Mouse (Mus musculus): Measurements from ENCODE around the gene Slc39a11. TPM values are rescaled to one million over a fixed set of nuclear protein-coding genes. Genes with fewer than 3 reads are reported as not detected.

The Slc39a11 gene
- polyA plus RNA-seq, 1 experiment from 2014 or later = 17.8 TPM

DNA sequence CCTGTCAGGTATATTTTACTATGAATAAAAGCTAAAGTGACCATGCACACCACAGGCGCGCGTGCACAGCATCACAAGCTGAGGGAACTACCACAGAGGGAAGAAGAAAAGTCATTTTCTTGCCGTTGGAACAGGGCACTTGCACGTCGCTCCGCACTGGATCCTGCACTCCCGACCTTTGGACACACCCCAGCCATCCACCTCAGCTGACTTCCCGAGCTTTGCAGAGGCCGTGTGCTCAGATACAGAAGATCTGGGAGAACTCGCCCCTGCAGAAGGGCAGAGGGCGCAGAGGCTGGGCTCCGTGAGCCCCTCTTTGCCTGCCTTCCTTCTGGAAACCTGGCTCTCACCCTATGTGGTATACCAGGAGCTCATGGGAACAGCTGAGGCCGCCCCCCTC lies 359.0 kb downstream of the Slc39a11 start:
- Histone ChIP-seq H3K4me1 (ENCODE audit: control insufficient read depth, insufficient read depth, low read length) (peaks cover 8% of the 10 kb centered on the region; the same call in 1 of the 2 replicates), H3K9ac (ENCODE audit: low read length) (no peak overlapping the region), H3K27me3 (ENCODE audit: control insufficient read depth, insufficient read depth, low read length) (no peaks in the 10 kb centered on the region; the same call in none of the 2 replicates), H3K4me2 (no peak overlapping the region), H3K36me3 (ENCODE audit: control insufficient read depth, insufficient read depth, low read length) (no peaks in the 10 kb centered on the region), H3K27ac (ENCODE audit: low read depth, low read length) (no peak overlapping the region), H3K4me3 (ENCODE audit: low read depth, low read length) (no peak overlapping the region), H3K9me3 (ENCODE audit: control insufficient read depth, low read length) (no peaks in the 10 kb centered on the region)
- 86% methylated on average over 14 of the region's 14 CpGs for WGBS
- ATAC-seq (ENCODE audit: low FRiP score) (no peak), DNase-seq (ENCODE audit: low spot score, missing footprints) (no peak)

DNA sequence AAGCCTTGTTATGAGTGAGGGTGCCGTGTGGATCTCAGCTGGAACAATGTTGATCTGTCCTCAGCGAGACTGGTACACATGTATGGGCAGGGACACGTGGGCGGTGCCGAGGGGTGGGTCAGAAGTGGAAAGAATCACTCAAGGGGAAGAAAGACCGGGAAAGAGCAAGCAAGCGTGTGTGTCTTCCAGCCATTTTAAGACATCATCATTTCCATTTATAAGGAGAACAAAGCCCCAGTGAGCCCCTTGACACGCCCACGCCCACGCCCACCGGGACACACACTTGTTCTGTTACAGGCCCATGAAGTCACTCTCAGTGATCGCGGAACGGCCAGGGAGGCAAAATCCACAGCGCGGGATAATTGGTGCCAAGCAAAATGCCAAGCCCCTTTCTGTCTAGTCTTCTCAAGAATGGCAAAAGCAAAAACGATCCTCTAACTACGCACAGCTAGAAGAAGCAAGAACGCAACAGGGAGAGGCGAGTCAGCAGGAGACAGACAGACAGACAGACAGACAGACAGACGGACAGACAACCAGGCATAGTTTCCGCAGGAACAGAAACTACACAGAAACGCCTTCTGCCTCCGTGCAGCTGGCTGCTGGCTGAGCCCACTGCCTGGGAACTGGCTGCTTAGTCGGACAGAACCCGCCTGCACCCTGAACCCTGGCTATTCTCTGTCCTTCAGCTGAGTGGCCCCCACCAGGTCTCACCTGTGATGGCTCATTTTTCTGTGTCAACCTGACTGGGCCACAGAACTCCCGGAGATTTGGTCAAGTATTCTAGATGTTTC lies 364.7 kb downstream of the Slc39a11 start:
- 73% methylated on average over 27 of the region's 27 CpGs for WGBS
- no peak overlapping the region for H3K27ac ChIP-seq (ENCODE audit: low read depth, low read length)
- ATAC-seq (ENCODE audit: low FRiP score) (no peak), DNase-seq (ENCODE audit: low spot score, missing footprints) (peak; percentile 81)
- no peak overlapping the region for H3K9ac ChIP-seq (ENCODE audit: low read length)
- H3K36me3 ChIP-seq (ENCODE audit: control insufficient read depth, insufficient read depth, low read length) = no peaks in the 10 kb centered on the region
- H3K4me1 ChIP-seq (ENCODE audit: control insufficient read depth, insufficient read depth, low read length) = peaks cover 5% of the 10 kb centered on the region; the same call in 1 of the 2 replicates
- no peaks in the 10 kb centered on the region for H3K9me3 ChIP-seq (ENCODE audit: control insufficient read depth, low read length)
- H3K4me3 ChIP-seq (ENCODE audit: low read depth, low read length) = no peak overlapping the region
- H3K4me2 ChIP-seq = no peak overlapping the region
- peaks cover 3% of the 10 kb centered on the region for H3K27me3 ChIP-seq (ENCODE audit: control insufficient read depth, insufficient read depth, low read length)

DNA sequence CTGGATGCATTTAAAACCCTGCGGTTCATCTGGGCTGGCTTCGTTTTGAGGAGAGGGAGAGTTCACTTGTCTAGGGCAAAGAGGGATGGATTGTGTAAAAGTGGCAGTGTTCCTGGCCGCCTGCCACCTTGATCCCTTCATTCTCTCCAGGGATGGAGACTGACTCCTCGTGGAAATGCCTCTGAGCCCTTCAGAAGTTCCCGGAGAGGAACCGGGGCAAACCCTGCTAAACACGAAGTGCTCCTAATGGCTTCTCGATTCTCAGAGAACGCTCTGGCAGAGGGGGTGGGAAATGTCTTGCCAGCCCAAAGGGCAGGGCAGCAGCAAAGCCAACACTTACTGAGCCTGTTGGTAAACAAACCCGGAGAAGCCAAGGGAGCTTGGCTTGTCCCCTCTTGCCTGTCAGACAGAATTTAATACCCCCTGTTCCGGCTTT lies 366.5 kb downstream of the Slc39a11 start:
- H3K4me2 ChIP-seq = no peak overlapping the region
- H3K9me3 ChIP-seq (ENCODE audit: control insufficient read depth, low read length) = no peaks in the 10 kb centered on the region
- no peak overlapping the region for H3K9ac ChIP-seq (ENCODE audit: low read length)
- no peak overlapping the region for H3K4me3 ChIP-seq (ENCODE audit: low read depth, low read length)
- peak; percentile 78 for DNase-seq (ENCODE audit: low spot score, missing footprints)
- no peak for ATAC-seq (ENCODE audit: low FRiP score)
- H3K27ac ChIP-seq (ENCODE audit: low read depth, low read length) = no peak overlapping the region
- peaks cover 3% of the 10 kb centered on the region for H3K27me3 ChIP-seq (ENCODE audit: control insufficient read depth, insufficient read depth, low read length)
- no peaks in the 10 kb centered on the region for H3K36me3 ChIP-seq (ENCODE audit: control insufficient read depth, insufficient read depth, low read length)
- peaks cover 5% of the 10 kb centered on the region; the same call in 1 of the 2 replicates for H3K4me1 ChIP-seq (ENCODE audit: control insufficient read depth, insufficient read depth, low read length)
- 51% methylated on average over 11 of the region's 11 CpGs for WGBS

DNA sequence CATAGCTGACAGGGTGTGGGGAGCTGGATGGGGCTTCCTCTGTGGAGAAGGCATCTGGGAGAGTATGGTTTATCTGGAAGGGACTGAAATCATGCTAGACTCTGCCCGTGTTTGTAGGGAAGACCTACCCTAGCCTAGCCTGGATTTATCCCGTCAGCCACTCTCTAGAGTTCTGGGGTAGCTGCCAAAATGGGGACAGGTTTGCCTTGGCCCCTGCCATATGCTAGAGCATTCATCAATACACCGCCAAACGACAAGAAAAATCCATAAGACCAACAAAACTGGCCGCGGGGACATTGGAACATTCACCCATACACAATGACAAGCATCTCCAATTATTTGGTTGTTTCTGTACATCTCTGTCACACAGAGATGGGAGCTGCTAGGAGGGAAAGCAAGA lies 371.6 kb downstream of the Slc39a11 start:
- Histone ChIP-seq H3K4me2 (no peak overlapping the region), H3K27ac (ENCODE audit: low read depth, low read length) (no peak overlapping the region), H3K27me3 (ENCODE audit: control insufficient read depth, insufficient read depth, low read length) (peaks cover 2% of the 10 kb centered on the region; the same call in 1 of the 2 replicates), H3K4me3 (ENCODE audit: low read depth, low read length) (no peak overlapping the region), H3K9me3 (ENCODE audit: control insufficient read depth, low read length) (no peaks in the 10 kb centered on the region), H3K4me1 (ENCODE audit: control insufficient read depth, insufficient read depth, low read length) (peaks cover 6% of the 10 kb centered on the region), H3K9ac (ENCODE audit: low read length) (no peak overlapping the region), H3K36me3 (ENCODE audit: control insufficient read depth, insufficient read depth, low read length) (no peaks in the 10 kb centered on the region)
- DNase-seq (ENCODE audit: low spot score, missing footprints) (no peak), ATAC-seq (ENCODE audit: low FRiP score) (no peak)
- WGBS = 93% methylated on average over 6 of the region's 6 CpGs

DNA sequence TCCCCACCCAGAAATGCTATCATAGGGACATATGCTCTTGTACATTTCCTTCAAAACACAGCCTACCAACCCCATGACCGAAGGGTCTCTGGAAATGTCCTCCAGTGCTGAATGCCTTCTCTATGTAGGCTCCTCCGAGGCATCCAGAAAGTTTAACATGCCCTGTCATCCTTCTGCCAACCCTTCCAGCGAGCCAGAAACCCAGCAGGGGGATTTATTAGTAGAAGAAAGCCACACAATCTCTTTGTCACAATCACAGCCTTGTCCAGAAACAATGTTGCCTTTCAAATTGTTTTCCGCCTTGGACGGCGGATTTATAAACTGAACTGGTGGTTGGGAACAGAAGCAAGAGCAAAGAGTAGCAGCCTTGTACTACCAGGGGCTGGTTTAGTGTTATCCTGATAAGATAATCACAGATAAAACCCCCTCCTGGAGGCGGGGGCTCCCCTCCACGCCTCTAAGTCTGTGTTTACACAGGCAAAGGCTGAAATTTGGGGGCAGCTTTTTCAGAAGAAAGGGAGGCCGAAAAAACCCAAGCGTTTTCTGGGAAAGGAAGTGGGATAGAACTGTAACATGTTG lies 372.8 kb downstream of the Slc39a11 start:
- Histone ChIP-seq H3K9ac (ENCODE audit: low read length) (no peak overlapping the region), H3K27me3 (ENCODE audit: control insufficient read depth, insufficient read depth, low read length) (no peaks in the 10 kb centered on the region), H3K9me3 (ENCODE audit: control insufficient read depth, low read length) (no peaks in the 10 kb centered on the region), H3K4me2 (no peak overlapping the region), H3K4me1 (ENCODE audit: control insufficient read depth, insufficient read depth, low read length) (peaks cover 6% of the 10 kb centered on the region), H3K27ac (ENCODE audit: low read depth, low read length) (no peak overlapping the region), H3K36me3 (ENCODE audit: control insufficient read depth, insufficient read depth, low read length) (no peaks in the 10 kb centered on the region), H3K4me3 (ENCODE audit: low read depth, low read length) (no peak overlapping the region)
- DNase-seq (ENCODE audit: low spot score, missing footprints) = no peak
- WGBS = 65% methylated on average over 10 of the region's 10 CpGs
- ATAC-seq (ENCODE audit: low FRiP score) = no peak

DNA sequence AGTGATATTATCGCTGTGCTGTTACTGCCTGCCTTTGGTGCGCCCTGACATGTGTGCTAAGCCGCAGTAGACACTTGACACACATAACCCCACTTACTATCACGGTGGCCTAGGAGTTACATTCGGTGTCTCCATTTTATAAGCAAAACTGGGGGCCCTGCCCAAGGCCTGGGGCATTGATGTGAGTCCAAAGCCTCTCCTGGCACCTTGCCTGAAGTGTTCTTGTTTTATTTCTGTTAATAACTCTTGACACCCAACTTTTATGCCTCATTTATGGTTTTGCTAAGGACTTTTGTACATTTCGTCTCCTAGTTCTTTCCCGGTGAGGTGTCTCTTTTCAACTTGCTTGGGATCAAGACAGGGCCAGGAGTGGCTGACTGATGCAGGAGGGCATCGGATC lies 373.4 kb downstream of the Slc39a11 start:
- no peaks in the 10 kb centered on the region for H3K27me3 ChIP-seq (ENCODE audit: control insufficient read depth, insufficient read depth, low read length)
- H3K9me3 ChIP-seq (ENCODE audit: control insufficient read depth, low read length) = no peaks in the 10 kb centered on the region
- 94% methylated on average over 8 of the region's 8 CpGs for WGBS
- no peaks in the 10 kb centered on the region for H3K36me3 ChIP-seq (ENCODE audit: control insufficient read depth, insufficient read depth, low read length)
- ATAC-seq (ENCODE audit: low FRiP score) = no peak
- H3K27ac ChIP-seq (ENCODE audit: low read depth, low read length) = no peak overlapping the region
- DNase-seq (ENCODE audit: low spot score, missing footprints) = no peak
- H3K4me1 ChIP-seq (ENCODE audit: control insufficient read depth, insufficient read depth, low read length) = peaks cover 6% of the 10 kb centered on the region
- no peak overlapping the region for H3K9ac ChIP-seq (ENCODE audit: low read length)
- no peak overlapping the region for H3K4me3 ChIP-seq (ENCODE audit: low read depth, low read length)
- no peak overlapping the region for H3K4me2 ChIP-seq

DNA sequence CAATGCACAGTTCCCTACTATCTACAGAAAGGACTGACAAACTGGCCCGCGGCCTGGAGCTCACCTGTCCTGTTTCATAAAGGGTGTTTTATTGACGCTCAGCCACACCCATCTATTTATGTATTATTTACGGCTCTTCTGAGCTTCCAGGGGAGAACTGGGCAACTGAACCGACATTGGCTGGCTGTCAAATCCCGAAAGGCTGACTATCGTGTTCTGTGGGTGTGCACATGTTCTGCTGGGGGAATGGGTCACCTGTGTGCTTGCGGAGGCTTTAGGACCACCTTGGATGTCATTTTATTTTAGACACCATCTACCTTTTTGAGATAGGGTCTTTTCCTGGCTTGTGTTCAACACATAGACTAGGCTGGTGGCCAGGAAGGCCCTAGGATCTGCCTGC lies 375.8 kb downstream of the Slc39a11 start:
- DNase-seq (ENCODE audit: low spot score, missing footprints) (no peak), ATAC-seq (ENCODE audit: low FRiP score) (no peak)
- no peak overlapping the region for H3K4me2 ChIP-seq
- H3K4me1 ChIP-seq (ENCODE audit: control insufficient read depth, insufficient read depth, low read length) = peaks cover 6% of the 10 kb centered on the region
- no peak overlapping the region for H3K4me3 ChIP-seq (ENCODE audit: low read depth, low read length)
- no peak overlapping the region for H3K27ac ChIP-seq (ENCODE audit: low read depth, low read length)
- no peak overlapping the region for H3K9ac ChIP-seq (ENCODE audit: low read length)
- no peaks in the 10 kb centered on the region for H3K9me3 ChIP-seq (ENCODE audit: control insufficient read depth, low read length)
- 91% methylated on average over 8 of the region's 8 CpGs for whole genome bisulfite sequencing
- H3K36me3 ChIP-seq (ENCODE audit: control insufficient read depth, insufficient read depth, low read length) = no peaks in the 10 kb centered on the region
- no peaks in the 10 kb centered on the region for H3K27me3 ChIP-seq (ENCODE audit: control insufficient read depth, insufficient read depth, low read length)

DNA sequence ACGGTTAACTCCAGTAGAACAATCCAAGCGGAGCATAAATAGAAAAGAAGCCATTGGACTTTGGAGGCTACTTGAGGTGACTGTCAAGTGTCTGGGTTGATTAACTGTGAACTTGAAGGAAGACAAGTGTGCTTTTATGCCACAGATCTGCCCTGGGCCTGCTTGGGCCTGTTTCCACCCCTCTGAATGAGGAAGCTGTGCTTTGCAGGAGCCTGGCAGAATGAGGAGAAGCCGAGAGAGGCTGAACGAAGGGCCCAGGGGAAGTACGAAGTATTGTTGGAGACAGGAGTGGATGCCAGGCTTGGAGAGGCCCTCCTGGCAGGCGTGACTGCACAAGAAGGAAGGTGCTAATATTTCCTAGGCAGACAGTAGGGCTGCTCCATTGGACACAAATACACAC lies 378.0 kb downstream of the Slc39a11 start:
- Histone ChIP-seq H3K4me2 (no peak overlapping the region), H3K27me3 (ENCODE audit: control insufficient read depth, insufficient read depth, low read length) (no peaks in the 10 kb centered on the region), H3K4me1 (ENCODE audit: control insufficient read depth, insufficient read depth, low read length) (peaks cover 1% of the 10 kb centered on the region; the same call in 1 of the 2 replicates), H3K4me3 (ENCODE audit: low read depth, low read length) (no peak overlapping the region), H3K9ac (ENCODE audit: low read length) (no peak overlapping the region), H3K36me3 (ENCODE audit: control insufficient read depth, insufficient read depth, low read length) (no peaks in the 10 kb centered on the region), H3K27ac (ENCODE audit: low read depth, low read length) (no peak overlapping the region), H3K9me3 (ENCODE audit: control insufficient read depth, low read length) (no peaks in the 10 kb centered on the region)
- DNase-seq (ENCODE audit: low spot score, missing footprints) (no peak), ATAC-seq (ENCODE audit: low FRiP score) (no peak)
- 92% methylated on average over 6 of the region's 6 CpGs for WGBS

DNA sequence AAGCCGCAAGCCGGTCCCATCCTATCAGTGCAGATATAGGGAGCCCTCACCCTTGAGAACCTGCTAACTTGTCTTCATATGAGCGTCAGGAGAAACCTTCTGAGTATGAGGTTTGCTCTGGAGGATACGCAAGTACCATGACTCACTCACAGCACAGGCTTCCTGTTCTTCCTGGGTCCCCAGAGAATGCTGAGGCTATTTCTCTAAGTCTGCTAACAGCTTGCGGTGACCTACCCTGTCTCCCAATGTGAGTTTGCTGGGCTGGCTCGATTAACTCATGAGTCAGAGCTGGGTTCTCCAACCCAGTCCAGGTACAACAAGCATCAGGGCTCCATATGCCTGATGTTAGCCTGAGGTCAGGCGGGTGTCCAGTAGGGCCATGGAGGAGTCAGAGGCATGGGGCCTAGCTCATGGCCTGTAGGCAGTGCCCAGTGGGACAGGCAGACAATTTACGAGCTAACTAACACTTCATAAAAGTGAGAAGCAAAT lies 381.0 kb downstream of the Slc39a11 start:
- Histone ChIP-seq H3K9ac (ENCODE audit: low read length) (no peak overlapping the region), H3K4me1 (ENCODE audit: control insufficient read depth, insufficient read depth, low read length) (no peaks in the 10 kb centered on the region), H3K36me3 (ENCODE audit: control insufficient read depth, insufficient read depth, low read length) (no peaks in the 10 kb centered on the region), H3K4me3 (ENCODE audit: low read depth, low read length) (no peak overlapping the region), H3K27ac (ENCODE audit: low read depth, low read length) (no peak overlapping the region), H3K4me2 (no peak overlapping the region), H3K9me3 (ENCODE audit: control insufficient read depth, low read length) (no peaks in the 10 kb centered on the region), H3K27me3 (ENCODE audit: control insufficient read depth, insufficient read depth, low read length) (no peaks in the 10 kb centered on the region)
- ATAC-seq (ENCODE audit: low FRiP score) = no peak
- DNase-seq (ENCODE audit: low spot score, missing footprints) = no peak
- WGBS = 94% methylated on average over 8 of the region's 8 CpGs

Measured in midbrain, embryonic 11.5 days (tissue).